29 mouse cellular contexts compared by ENCODE assay signal in the genomic region with DNA sequence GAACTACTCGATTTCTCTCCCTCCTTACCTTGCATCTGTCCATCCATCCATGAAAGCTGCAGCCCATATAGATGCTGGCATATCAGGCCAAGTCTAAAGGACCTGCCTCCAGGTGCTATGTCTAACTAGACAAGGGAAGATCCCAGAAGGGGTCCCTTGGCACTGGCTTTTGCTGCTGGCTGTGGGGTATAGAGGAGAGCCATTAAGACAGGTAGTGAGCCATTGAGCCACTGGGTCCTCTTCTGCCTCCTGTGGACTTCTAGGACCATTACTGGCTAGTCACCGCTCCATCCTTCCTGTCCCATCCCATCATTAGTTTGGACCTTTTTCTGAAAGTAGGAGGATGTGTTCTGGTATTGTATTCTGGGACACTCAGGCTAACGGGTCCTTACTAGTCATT.
DNase-seq lines count a peak whose midpoint lies in the region; ATAC-seq and TF ChIP-seq lines count a peak whose summit lies in the region.
"Had no signal": no experiment of that assay in that cellular context is flagged by ENCODE, and none has a peak within 500 bp of the region (broad histone marks: within the 10 kb centered on the region; RNA-seq: fewer than 3 reads in every experiment).

No protein-coding gene starts in this region.

- peak overlapping the region; percentile 70 for H3K27ac ChIP-seq in heart, embryonic 11.5 days (ENCODE audit: low read depth, low read length)
- H3K27ac ChIP-seq in liver, embryonic 12.5 days = peak overlapping the region; percentile 83
- peak overlapping the region; percentile 72 for H3K27ac ChIP-seq in liver, postnatal 0 days (ENCODE audit: low read depth)
- H3K27ac ChIP-seq: embryonic facial prominence, embryonic 10.5 days; embryonic facial prominence, embryonic 15.5 days; layer of hippocampus, adult 2 months; left cerebral cortex, adult 2 months; limb, embryonic 13.5 days; macrophage; midbrain, embryonic 10.5 days; midbrain, embryonic 15.5 days had no signal

- 0 out of 2 replicates have a peak overlapping the region, but pooled peaks have one; percentile 14 for H3K4me2 ChIP-seq in heart, embryonic 11.5 days
- peak overlapping the region; percentile 64 for H3K4me2 ChIP-seq in liver, embryonic 12.5 days
- peak overlapping the region; percentile 51 for H3K4me2 ChIP-seq in liver, postnatal 0 days (ENCODE audit: low read depth, low read length)
- H3K4me2 ChIP-seq: embryonic facial prominence, embryonic 15.5 days; limb, embryonic 13.5 days; midbrain, embryonic 15.5 days had no signal

- no peak overlapping the region for H3K9ac ChIP-seq in heart, embryonic 11.5 days (ENCODE audit: low read depth, low read length)
- peak overlapping the region; percentile 32 for H3K9ac ChIP-seq in liver, embryonic 12.5 days
- no peak overlapping the region for H3K9ac ChIP-seq in liver, postnatal 0 days (replicated peaks)
- H3K9ac ChIP-seq: embryonic facial prominence, embryonic 15.5 days; forebrain, postnatal 0 days; limb, embryonic 13.5 days; midbrain, embryonic 15.5 days had no signal

- H3K4me1 ChIP-seq in heart, embryonic 11.5 days (ENCODE audit: control insufficient read depth, insufficient read depth, low read length) = peaks cover 23% of the 10 kb centered on the region
- H3K4me1 ChIP-seq in liver, embryonic 12.5 days = peaks cover 76% of the 10 kb centered on the region
- H3K4me1 ChIP-seq in liver, postnatal 0 days (ENCODE audit: insufficient read depth) = peaks cover 47% of the 10 kb centered on the region
- H3K4me1 ChIP-seq: embryonic facial prominence, embryonic 15.5 days; limb, embryonic 13.5 days; midbrain, embryonic 15.5 days had no signal

- intact Hi-C loops in heart, postnatal 14 days (cut with DNase I) = no loop called here
- intact Hi-C loops in gastrocnemius, postnatal 14 days (cut with DNase I; ENCODE audit: low total_unique reads) = no loop called here

- no peak overlapping the region for H3K4me3 ChIP-seq in heart, embryonic 11.5 days (ENCODE audit: low read depth, low read length)
- H3K4me3 ChIP-seq in liver, embryonic 12.5 days = no peak overlapping the region
- no peak overlapping the region for H3K4me3 ChIP-seq in liver, postnatal 0 days (ENCODE audit: low read depth, low read length)
- H3K4me3 ChIP-seq: embryonic facial prominence, embryonic 10.5 days; embryonic facial prominence, embryonic 15.5 days; layer of hippocampus, adult 2 months; left cerebral cortex, adult 2 months; limb, embryonic 13.5 days; midbrain, embryonic 10.5 days; midbrain, embryonic 15.5 days had no signal

- TF ChIP-seq CTCF in liver, postnatal 0 days (IDR thresholded peaks at IDR 0.05; ENCODE audit: low read depth) = 0 out of 2 replicates have a peak, but pooled peaks have one; percentile 14

- no peaks in the 10 kb centered on the region for H3K27me3 ChIP-seq in heart, embryonic 11.5 days (ENCODE audit: control insufficient read depth, insufficient read depth, low read length)
- H3K27me3 ChIP-seq in liver, embryonic 12.5 days (replicated peaks) = no peaks in the 10 kb centered on the region
- no peaks in the 10 kb centered on the region for H3K27me3 ChIP-seq in liver, postnatal 0 days (ENCODE audit: insufficient read depth, low read length)
- H3K27me3 ChIP-seq: embryonic facial prominence, embryonic 15.5 days; limb, embryonic 13.5 days; midbrain, embryonic 15.5 days had no signal

- DNase-seq in heart, postnatal 14 days = no peak
- peak; percentile 32 for DNase-seq in c-Kit-negative CD71-positive TER-119-positive erythroid progenitor cells, embryonic 14.5 days (ENCODE audit: low read depth, low spot score)
- DNase-seq in liver, postnatal 0 days = no peak
- no peak for DNase-seq in gastrocnemius, postnatal 14 days
- no peak for DNase-seq in spleen, adult 12 weeks (ENCODE audit: low spot score)
- DNase-seq: adrenal gland, adult 8-10 months; B cell, adult 2 months; cerebellum, adult 18-20 months; cerebellum, postnatal 10 days; forebrain, postnatal 0 days; gastrocnemius, postnatal 10 days; kidney, adult 2 months; kidney, postnatal 36 days; lung, adult 2 months; lung, postnatal 10 days; right cerebral cortex, postnatal 25 days; spleen, adult 18-20 months; thymus, postnatal 14 days had no signal

- H3K9me3 ChIP-seq in heart, embryonic 11.5 days (replicated peaks; ENCODE audit: control insufficient read depth, low read length) = no peaks in the 10 kb centered on the region
- H3K9me3 ChIP-seq in liver, embryonic 12.5 days (replicated peaks) = no peaks in the 10 kb centered on the region
- H3K9me3 ChIP-seq in liver, postnatal 0 days (ENCODE audit: low read length) = no peaks in the 10 kb centered on the region
- H3K9me3 ChIP-seq: embryonic facial prominence, embryonic 10.5 days; embryonic facial prominence, embryonic 15.5 days; limb, embryonic 13.5 days; midbrain, embryonic 10.5 days; midbrain, embryonic 15.5 days had no signal

- 59% methylated on average over 3 of the region's 3 CpGs for WGBS in heart, embryonic 11.5 days (ENCODE audit: insufficient replicate concordance)
- WGBS in liver, embryonic 12.5 days (ENCODE audit: insufficient replicate concordance) = 40% methylated on average over 3 of the region's 3 CpGs
- WGBS in liver, postnatal 0 days (ENCODE audit: insufficient replicate concordance) = 62% methylated on average over 3 of the region's 3 CpGs

- no peak for TF ChIP-seq EP300 in liver, postnatal 0 days (IDR thresholded peaks at IDR 0.05; ENCODE audit: low read depth)

- H3K36me3 ChIP-seq in heart, embryonic 11.5 days (ENCODE audit: control insufficient read depth, insufficient read depth, low read length) = no peaks in the 10 kb centered on the region
- H3K36me3 ChIP-seq in liver, embryonic 12.5 days = peaks cover 22% of the 10 kb centered on the region
- H3K36me3 ChIP-seq in liver, postnatal 0 days (replicated peaks; ENCODE audit: insufficient read depth, low read length) = no peaks in the 10 kb centered on the region
- H3K36me3 ChIP-seq: embryonic facial prominence, embryonic 15.5 days; limb, embryonic 13.5 days; midbrain, embryonic 10.5 days; midbrain, embryonic 15.5 days had no signal

- no peak for ATAC-seq in heart, embryonic 11.5 days (replicated peaks; ENCODE audit: insufficient number of reproducible peaks, low FRiP score, low TSS enrichment)
- no peak; the same call in 1 of the 2 replicates for ATAC-seq in liver, embryonic 12.5 days
- ATAC-seq in liver, postnatal 0 days = peak; percentile 13; the same call in 1 of the 2 replicates
- ATAC-seq: forebrain, postnatal 0 days; hindbrain, embryonic 16.5 days; midbrain, embryonic 15.5 days had no signal

Comparison
In these comparisons a context has a peak if more than half of its experiments do, and no peak if none do; other contexts are left out.
1. H3K4me2 ChIP-seq: peak in every context shown above with its lines; median percentile 64 in liver, embryonic 12.5 days; 51 in liver, postnatal 0 days; 14 in heart, embryonic 11.5 days.